Mouse (Mus musculus): ENCODE results near the gene Smyd3.

Smyd3 gene

GRCm38 (mm10) chr1:179516941-179517712, 714 bp downstream of the Smyd3 start:
- DNase-seq = peak; percentile 20

DNA sequence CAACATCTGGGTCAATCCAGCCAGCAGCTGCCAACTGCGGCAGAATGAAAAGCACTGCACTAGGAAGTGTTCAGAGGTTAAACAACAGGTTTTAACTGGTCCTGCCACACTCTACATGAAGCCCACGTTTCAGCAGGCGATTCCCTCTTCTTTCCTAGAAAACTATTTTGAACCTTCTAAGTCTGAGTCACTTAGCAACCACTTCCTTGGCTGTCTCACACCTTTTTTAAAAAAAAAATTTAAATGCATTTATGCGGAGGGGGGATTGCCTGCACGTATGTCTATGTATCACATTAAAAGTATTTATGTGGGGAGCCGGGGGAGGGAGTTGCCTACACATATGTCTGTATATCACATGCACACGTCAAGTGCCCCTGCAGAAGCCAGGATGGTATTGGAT, 5.9 kb downstream of the Smyd3 start:
- DNase-seq = no peak

DNA sequence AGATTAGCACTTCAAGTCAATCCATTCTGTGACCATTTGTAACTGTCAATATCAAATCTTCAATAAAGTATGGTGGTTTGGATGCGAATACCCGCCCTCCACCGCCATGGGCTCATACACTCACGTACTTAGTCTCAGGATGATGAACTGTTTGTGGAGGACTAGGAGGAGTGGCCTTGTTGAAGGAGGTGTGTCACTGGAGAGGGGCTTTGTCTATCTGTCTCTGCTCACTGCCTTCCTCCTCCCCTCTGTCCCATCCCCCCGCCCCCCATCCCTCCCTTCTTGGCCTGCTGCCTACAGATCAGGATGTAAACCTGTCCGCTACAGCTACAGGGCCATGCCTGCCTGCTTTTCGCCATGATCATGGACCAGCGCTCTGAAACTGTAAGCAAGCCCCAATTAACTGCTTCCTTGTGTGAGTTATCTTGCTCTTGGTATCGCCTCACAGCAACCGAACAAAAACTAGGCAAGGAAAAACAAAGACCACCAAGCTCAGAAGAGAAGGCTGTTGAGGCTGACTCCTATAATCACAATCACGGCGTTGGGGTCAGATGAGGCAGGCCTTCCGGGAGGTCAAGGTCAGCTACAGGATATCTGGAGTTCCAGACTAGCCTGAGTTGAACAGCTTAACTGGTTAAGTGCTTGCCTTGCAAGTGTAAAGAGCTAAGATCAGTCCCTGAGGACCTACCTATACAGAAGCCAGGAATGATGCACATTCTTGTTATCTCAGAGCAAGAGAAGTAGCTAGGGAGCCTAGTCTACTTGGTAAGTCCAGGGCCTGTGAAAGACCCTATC, 7.1 kb downstream of the Smyd3 start:
- no peak for DNase-seq

DNA sequence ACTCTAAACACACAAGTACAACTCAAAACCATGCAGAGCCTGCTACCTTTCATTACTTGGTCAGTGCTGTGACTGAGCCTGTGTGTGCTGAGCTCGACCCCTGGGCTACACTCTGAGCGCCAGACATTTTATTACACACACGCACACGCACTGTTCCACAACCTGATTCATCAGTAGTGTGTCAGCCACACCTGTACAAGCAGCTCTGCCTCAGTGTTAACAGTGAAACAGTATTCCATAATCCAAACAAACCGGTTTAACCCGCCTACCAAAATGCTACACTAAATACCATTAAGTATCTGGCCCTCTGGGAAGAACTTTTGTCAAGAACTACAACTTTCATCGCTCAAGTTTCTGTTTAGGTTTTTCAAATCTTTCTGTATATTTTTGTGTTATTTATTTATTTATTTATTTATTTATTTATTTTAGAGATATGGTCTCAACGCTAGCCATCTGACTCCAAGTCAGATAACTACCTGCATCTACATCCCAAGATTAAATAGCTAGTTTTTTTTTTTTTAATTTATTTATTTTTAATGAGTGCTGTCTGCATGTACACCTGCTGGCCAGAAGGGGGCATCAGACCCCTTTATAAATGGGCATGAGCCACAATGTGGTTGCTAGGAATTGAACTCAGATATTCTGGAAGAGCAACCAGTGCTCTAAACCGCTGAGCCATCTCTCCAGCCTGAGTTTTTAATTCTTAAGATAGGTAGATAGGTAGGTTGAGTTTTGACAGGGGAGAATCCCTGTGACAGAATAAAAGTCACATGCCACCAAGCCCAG, 11.1 kb downstream of the Smyd3 start:
- DNase-seq = no peak

GRCm38 (mm10) chr1:179502565-179502964, 15.3 kb downstream of the Smyd3 start:
- DNase-seq = no peak

DNA sequence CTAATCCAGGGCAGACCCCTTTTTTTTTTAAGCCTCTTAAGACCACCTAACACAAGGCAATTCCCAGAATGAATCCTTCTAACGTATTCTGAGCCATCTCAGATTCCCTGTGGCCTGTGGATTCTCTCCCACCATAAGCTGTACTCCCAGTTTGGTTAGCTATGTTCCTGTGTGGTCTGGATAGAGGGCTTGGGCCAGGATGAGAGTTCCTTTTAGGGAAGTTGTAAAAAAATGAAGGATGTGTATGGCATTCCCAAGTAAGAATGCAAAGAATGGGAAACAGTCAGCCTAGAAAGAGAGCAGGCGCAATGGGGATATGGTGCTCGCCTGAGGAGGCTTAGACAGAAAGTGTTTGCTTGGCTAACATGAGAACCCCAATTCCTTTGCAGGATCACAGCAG, 18.6 kb downstream of the Smyd3 start:
- no peak for DNase-seq

GRCm38 (mm10) chr1:179492908-179493307, 24.9 kb downstream of the Smyd3 start:
- no peak for DNase-seq

DNA sequence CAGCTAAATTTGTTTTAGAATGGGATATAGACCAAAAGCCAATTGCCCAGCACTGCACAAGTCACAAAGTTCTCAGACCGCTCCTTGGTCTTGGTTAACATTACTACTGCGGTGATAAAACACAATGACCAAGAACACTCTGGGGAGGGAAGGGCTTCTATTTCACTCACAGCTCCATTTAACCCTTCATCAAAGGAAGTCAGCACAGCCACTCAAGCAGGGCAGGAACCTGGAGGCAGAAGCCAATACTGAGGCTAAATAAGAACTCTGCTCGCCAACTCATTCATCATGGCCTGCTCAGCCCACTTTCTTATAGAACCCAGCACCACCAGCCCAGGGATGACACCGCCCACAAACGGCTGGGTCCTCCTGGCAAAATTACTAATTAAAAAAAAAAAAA, 29.3 kb downstream of the Smyd3 start:
- DNase-seq = no peak

- no peak for DNase-seq
Observed at GRCm38 (mm10) chr1:179487990-179488389, 29.9 kb downstream of the Smyd3 start.

DNA sequence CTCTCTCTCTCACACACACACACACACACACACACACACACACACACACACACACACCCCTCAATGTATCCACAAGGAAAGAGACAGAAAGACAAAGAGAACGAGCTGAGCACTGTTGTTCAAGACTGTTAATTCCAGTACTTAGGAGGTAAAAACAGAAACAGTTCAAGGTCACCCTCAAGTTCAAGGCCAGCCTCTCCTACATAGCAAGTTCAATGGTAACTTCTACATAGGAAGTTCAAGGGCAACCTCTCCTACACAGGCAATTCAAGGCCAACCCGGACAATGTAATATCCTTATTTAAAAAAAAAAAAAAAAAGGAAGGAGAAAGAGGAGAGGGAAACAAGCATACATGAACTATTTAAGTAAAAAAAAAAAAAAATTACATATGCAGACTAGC, 30.6 kb downstream of the Smyd3 start:
- no peak for DNase-seq

DNA sequence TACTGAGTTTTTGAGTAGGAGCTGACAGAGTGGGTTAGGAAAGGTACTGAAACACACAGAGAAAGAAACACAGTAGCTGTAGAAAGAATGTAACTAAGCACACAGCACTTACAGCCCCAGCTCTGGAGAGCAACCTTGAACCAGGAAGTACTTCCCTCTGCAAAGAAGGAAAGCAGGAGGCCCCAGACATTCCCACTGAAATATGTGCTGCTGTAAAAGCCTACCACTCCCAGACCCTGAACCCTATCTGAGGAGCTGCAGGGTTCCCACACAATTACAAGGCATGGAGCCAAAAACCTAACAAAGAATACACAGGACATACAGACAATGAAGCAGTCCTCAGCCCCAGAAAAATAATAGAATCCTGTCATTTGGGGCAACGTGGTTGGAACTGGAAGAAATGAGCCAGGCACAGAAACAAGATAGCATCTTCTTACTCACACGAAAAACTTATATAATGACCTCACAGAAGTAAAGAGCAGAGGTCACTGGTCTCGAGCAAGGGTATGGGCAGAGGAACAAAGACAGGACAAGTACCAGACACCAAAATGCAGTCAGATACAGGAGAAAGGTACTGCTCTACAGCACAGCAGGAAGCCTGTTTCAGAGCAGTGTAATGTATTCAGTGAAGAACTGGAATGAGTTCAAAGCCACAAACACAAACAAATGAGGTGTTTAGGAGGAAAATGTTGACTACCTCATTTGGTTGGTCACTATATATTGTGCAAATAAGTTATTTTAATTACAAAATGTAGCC, 31.9 kb downstream of the Smyd3 start:
- no peak for DNase-seq

DNA sequence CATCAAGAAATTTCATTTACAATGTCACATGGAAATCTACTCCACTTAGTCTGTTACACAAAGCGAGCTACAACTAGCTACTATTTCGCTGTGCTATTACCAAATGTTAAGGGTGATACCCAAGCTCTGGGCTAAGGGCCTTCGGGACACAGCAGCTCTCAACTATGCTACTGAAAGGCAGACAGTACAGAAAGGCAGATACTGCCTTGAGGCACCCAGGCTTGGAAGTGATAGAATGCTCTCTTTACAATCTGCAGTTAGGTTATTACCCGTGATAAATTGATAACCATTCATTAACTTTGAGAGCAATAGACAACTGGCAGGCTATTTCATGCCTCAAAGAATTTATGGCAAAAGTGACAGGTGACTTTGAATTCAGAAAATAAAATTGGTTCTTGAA, 37.0 kb downstream of the Smyd3 start:
- no peak for DNase-seq

- peak; percentile 25 for DNase-seq
Observed at GRCm38 (mm10) chr1:179477157-179477902, 40.5 kb downstream of the Smyd3 start.

DNA sequence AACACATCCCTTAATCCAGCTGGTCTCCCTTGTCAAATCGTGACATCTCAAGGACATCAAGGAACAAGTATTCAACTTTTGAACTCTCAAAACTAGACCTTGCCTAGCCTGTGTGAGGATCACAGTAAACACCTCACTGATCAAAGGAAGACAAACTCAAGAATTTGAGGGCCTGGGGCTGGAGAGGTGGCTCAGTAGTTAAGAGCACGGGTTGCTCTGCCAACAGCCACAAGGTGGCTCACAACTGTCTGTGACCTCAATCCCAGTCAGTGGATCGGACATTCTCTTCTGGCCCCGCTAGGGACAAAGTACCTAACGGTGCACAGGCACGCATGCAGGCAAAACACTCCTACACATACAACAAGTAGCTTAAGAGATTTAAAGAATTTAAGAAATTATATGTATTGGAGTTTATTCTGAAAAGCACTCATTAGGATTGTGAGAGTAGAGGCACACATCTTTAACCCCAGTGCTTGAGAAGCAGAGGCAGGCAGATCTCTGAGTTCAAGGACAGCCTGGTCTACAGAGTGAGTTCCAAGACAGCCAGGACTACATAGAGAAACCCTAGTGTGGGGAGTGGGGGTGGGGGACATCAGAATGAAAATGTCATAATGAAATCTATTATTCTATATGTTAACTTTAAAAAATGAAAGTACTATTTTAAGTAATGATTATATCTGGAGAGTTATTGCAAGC, 41.2 kb downstream of the Smyd3 start:
- DNase-seq = no peak

- DNase-seq = no peak
Observed at GRCm38 (mm10) chr1:179474776-179475175, 43.1 kb downstream of the Smyd3 start.

GRCm38 (mm10) chr1:179473920-179474643, 43.8 kb downstream of the Smyd3 start:
- DNase-seq = no peak

- DNase-seq = no peak
Observed at GRCm38 (mm10) chr1:179467970-179468369, 49.9 kb downstream of the Smyd3 start.

- DNase-seq = no peak
Observed at GRCm38 (mm10) chr1:179462376-179462775, 55.5 kb downstream of the Smyd3 start.

DNA sequence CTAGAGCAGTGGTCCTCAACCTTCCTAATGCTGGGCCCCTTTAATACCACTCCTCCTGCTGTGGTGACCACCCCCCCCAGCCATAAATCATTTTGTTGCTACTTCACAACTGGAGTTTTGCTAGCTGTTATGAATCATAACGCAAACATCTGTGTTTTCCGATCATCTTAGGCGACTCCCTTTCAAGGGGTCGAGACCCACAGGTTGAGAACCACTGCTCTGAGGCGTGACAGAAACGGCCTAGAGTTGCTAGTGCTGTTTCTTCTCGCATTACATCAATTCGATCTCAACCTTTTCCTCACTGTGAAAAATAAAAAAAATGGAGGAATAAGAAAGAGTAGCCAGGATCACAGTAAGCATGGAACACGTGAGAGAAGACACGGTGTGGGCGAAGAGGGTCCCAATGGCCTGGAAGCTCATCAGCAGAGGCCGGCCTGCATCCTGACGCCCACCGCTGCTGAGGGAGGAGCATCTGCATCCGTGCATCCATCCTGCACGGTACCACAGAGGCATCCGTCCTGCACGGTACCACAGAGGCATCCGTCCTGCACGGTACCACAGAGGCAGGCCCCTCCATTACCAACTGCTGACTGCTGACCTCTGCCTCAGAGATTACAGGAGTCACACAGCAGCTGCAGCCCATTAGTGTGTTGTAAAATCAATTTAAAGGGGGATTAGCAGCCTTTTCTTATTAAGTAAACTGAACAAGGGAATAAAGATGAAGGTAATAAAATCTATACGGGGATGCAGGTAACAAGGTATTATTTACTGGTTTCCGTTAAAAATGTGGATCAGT, 56.6 kb downstream of the Smyd3 start:
- DNase-seq = no peak

GRCm38 (mm10) chr1:179458987-179459368, 58.9 kb downstream of the Smyd3 start:
- no peak for DNase-seq
